Mouse (Mus musculus): Measurements from ENCODE around the gene Rnpepl1. TPM values are rescaled to one million over a fixed set of nuclear protein-coding genes. Genes with fewer than 3 reads are reported as not detected.

Rnpepl1 gene
- polyA plus RNA-seq (2012; rRNA removed): 51.7 and 74.0 TPM in 2 replicates
- polyA plus RNA-seq (2014; fragmentation: Nextera tagmentation; extraction: Ambion mirVana): 39.9 and 48.5 TPM in 2 replicates

DNA sequence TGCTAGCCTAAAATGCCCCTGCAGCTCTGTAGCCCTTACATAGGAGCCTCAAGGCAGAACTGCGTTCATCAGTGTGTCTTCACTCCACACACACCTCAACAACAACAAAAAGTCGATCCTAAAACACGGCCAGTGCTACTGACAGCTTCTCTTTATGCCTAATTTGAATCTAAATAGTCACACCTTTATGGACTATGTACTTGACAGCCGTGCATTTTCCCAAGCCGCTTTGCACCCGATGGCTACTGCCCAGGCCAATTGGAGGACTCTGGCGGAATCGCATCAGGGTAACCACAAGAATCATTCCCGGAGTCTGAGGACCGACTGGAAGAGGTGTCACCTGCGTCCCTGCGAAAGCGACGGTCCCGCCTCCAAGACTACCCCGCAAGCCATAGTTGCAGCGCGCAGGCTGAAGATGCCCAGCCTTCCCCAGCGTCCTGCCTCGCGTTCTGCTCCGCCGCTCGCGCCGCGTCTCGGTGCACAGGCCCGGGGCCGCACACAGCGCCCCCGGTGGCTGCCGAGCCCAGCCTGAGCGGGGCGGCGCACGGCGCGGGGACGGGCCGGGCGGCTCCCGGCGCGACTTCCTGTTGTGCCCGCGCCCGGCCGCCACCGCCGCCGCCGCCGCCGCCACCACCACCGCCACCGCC lies at the start of gene Rnpepl1:
TSS of gene Rnpepl1 (plus strand) at position 545 of the 647 bp plus-strand sequence.
- no peaks in the 10 kb centered on the region for H3K9me3 ChIP-seq (ENCODE audit: control insufficient read depth, low read length)
- H3K4me2 ChIP-seq (replicated peaks; ENCODE audit: low read depth, low read length, severe bottlenecking): peak within 1 kb of the TSS; percentile 90
- peaks cover 24% of the 10 kb centered on the region for H3K4me1 ChIP-seq (ENCODE audit: control insufficient read depth, insufficient read depth, low read length)
- DNase-seq (ENCODE audit: low spot score) (peak; percentile 58), ATAC-seq (ENCODE audit: low FRiP score, low read depth) (peak; percentile 70)
- peaks cover 18% of the 10 kb centered on the region; the same call in 1 of the 2 replicates for H3K36me3 ChIP-seq (ENCODE audit: control insufficient read depth, insufficient read depth, low read length)
- under 1% methylated on average over 37 of the region's 57 CpGs for WGBS
- peak within 1 kb of the TSS; percentile 86 for H3K27ac ChIP-seq (replicated peaks; ENCODE audit: low read depth, low read length)
- no peaks in the 10 kb centered on the region for H3K27me3 ChIP-seq (ENCODE audit: control insufficient read depth, insufficient read depth, low read length)
- peak within 1 kb of the TSS; percentile 76 for H3K4me3 ChIP-seq (replicated peaks; ENCODE audit: low read length)
- no peak for TF ChIP-seq POLR2A (IDR thresholded peaks at IDR 0.05; ENCODE audit: borderline replicate concordance, extremely low read depth, insufficient read depth, insufficient read length)
- peak within 1 kb of the TSS; percentile 90 for H3K9ac ChIP-seq (ENCODE audit: low read depth, low read length, severe bottlenecking)

- peaks cover 38% of the 10 kb centered on the region for H3K36me3 ChIP-seq (ENCODE audit: control insufficient read depth, insufficient read depth, low read length)
- H3K4me1 ChIP-seq (ENCODE audit: control insufficient read depth, insufficient read depth, low read length): no peaks in the 10 kb centered on the region
- H3K9me3 ChIP-seq (ENCODE audit: control insufficient read depth, low read length): no peaks in the 10 kb centered on the region
- TF ChIP-seq POLR2A (IDR thresholded peaks at IDR 0.05; ENCODE audit: borderline replicate concordance, extremely low read depth, insufficient read depth, insufficient read length): no peak
- no peak overlapping the region for H3K9ac ChIP-seq (ENCODE audit: low read depth, low read length, severe bottlenecking)
- H3K4me2 ChIP-seq (replicated peaks; ENCODE audit: low read depth, low read length, severe bottlenecking): no peak overlapping the region
- H3K27ac ChIP-seq (replicated peaks; ENCODE audit: low read depth, low read length): no peak overlapping the region
- 65% methylated on average over 6 of the region's 6 CpGs for WGBS
- ATAC-seq (ENCODE audit: low FRiP score, low read depth) (no peak), DNase-seq (ENCODE audit: low spot score) (no peak)
- H3K27me3 ChIP-seq (ENCODE audit: control insufficient read depth, insufficient read depth, low read length): no peaks in the 10 kb centered on the region
- no peak overlapping the region for H3K4me3 ChIP-seq (replicated peaks; ENCODE audit: low read length)
Measured at GRCm38 (mm10) chr1:92861503-92861902, 49.1 kb upstream of the Rnpepl1 start.

DNA sequence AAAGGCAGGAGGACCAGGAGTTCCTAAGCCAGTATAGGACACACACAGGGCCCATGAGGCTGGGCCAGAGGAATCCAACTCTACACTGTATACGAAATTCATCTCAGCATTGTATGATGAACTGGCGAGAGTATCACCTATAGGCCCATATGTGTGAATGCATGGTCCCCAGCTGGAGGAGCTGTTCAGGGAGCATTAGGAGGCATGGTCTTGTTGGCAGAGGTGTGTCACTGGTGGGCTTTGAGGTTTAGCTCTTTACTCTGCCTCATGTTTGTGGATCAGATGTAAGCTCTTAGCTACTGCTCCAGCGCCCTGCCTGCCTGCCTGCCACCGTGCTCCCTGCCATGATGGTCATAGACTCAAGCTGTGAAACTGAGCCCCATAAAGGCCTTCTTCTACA lies 47.3 kb upstream of the Rnpepl1 start:
- WGBS: 81% methylated on average over 4 of the region's 4 CpGs
- no peak for TF ChIP-seq POLR2A (IDR thresholded peaks at IDR 0.05; ENCODE audit: borderline replicate concordance, extremely low read depth, insufficient read depth, insufficient read length)

DNA sequence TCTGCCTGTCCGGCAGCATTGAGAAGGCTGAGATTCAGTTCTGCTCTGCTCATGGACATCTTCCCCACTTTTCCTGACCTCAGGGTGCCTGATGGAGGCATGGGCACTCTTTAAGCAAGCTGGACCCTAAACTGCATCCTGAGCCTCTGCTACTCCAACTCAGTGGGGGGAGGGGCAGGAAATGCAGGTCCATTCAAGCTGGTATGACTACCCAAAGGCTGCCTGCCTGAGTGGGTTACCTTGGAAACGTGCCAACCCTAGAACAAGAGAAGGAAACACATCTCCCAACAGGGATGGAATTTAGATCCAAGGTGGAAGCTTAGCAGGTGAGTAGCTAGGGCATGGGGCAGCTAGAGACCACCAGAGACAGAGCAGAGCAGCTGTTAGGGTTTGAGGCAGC lies 44.4 kb upstream of the Rnpepl1 start:
- no peak for TF ChIP-seq POLR2A (IDR thresholded peaks at IDR 0.05; ENCODE audit: borderline replicate concordance, extremely low read depth, insufficient read depth, insufficient read length)
- WGBS: 67% methylated on average over 2 of the region's 2 CpGs
- Histone ChIP-seq H3K27me3 (ENCODE audit: control insufficient read depth, insufficient read depth, low read length) (no peaks in the 10 kb centered on the region), H3K27ac (replicated peaks; ENCODE audit: low read depth, low read length) (no peak overlapping the region), H3K36me3 (ENCODE audit: control insufficient read depth, insufficient read depth, low read length) (no peaks in the 10 kb centered on the region), H3K4me1 (ENCODE audit: control insufficient read depth, insufficient read depth, low read length) (no peaks in the 10 kb centered on the region), H3K4me3 (replicated peaks; ENCODE audit: low read length) (no peak overlapping the region), H3K4me2 (replicated peaks; ENCODE audit: low read depth, low read length, severe bottlenecking) (no peak overlapping the region), H3K9me3 (ENCODE audit: control insufficient read depth, low read length) (no peaks in the 10 kb centered on the region), H3K9ac (ENCODE audit: low read depth, low read length, severe bottlenecking) (no peak overlapping the region)
- DNase-seq (ENCODE audit: low spot score) (no peak), ATAC-seq (ENCODE audit: low FRiP score, low read depth) (no peak)

More for the DNA sequence above, 47.3 kb upstream of the Rnpepl1 start:
- Histone ChIP-seq H3K4me2 (replicated peaks; ENCODE audit: low read depth, low read length, severe bottlenecking) (no peak overlapping the region), H3K9me3 (ENCODE audit: control insufficient read depth, low read length) (no peaks in the 10 kb centered on the region), H3K4me1 (ENCODE audit: control insufficient read depth, insufficient read depth, low read length) (no peaks in the 10 kb centered on the region), H3K27ac (replicated peaks; ENCODE audit: low read depth, low read length) (no peak overlapping the region), H3K36me3 (ENCODE audit: control insufficient read depth, insufficient read depth, low read length) (peaks cover 21% of the 10 kb centered on the region), H3K27me3 (ENCODE audit: control insufficient read depth, insufficient read depth, low read length) (no peaks in the 10 kb centered on the region), H3K9ac (ENCODE audit: low read depth, low read length, severe bottlenecking) (no peak overlapping the region), H3K4me3 (replicated peaks; ENCODE audit: low read length) (no peak overlapping the region)
- DNase-seq (ENCODE audit: low spot score): no peak
- ATAC-seq (ENCODE audit: low FRiP score, low read depth): no peak

DNA sequence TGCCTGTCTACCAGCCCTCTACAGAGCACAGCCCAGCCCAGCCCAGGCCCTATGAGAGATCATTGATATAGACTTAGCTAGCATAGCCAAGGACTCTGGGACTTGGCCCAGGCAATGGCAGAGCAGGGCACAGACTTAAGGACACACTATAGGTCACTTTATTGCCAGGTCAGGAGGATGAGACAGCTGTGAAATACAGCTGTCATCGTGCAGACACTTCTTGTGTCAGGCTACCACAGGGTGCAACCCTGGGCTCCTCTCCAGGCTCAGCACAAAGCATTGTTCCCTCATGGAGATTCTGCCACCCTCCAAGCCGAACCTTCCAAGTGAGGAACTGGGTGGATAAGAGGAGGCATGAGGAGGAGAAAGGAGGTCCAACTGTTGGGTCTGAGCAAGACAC lies 40.6 kb upstream of the Rnpepl1 start:
- Histone ChIP-seq H3K9ac (ENCODE audit: low read depth, low read length, severe bottlenecking) (no peak overlapping the region), H3K36me3 (ENCODE audit: control insufficient read depth, insufficient read depth, low read length) (no peaks in the 10 kb centered on the region), H3K4me2 (replicated peaks; ENCODE audit: low read depth, low read length, severe bottlenecking) (no peak overlapping the region), H3K4me3 (replicated peaks; ENCODE audit: low read length) (no peak overlapping the region), H3K27ac (replicated peaks; ENCODE audit: low read depth, low read length) (no peak overlapping the region), H3K9me3 (ENCODE audit: control insufficient read depth, low read length) (no peaks in the 10 kb centered on the region), H3K4me1 (ENCODE audit: control insufficient read depth, insufficient read depth, low read length) (no peaks in the 10 kb centered on the region), H3K27me3 (ENCODE audit: control insufficient read depth, insufficient read depth, low read length) (no peaks in the 10 kb centered on the region)
- DNase-seq (ENCODE audit: low spot score): no peak
- TF ChIP-seq POLR2A (IDR thresholded peaks at IDR 0.05; ENCODE audit: borderline replicate concordance, extremely low read depth, insufficient read depth, insufficient read length): no peak
- ATAC-seq (ENCODE audit: low FRiP score, low read depth): no peak
- 70% methylated on average over 2 of the region's 2 CpGs for whole genome bisulfite sequencing
